Mouse (Mus musculus) lung, adult 2 months (tissue): Measurements from ENCODE around the gene Srebf1. TPM values are rescaled to one million over a fixed set of nuclear protein-coding genes. Genes with fewer than 3 reads are reported as not detected.
A peak's percentile ranks its signal among the peaks of the same experiment; 100 is the strongest.

Source experiments
- DNase-seq: peaks from one replicate; pipeline ENCODE4 v3.0.0; 2022
- H3K4me1 ChIP-seq: fragments of 200-500 bp; 2 replicates; pipeline ENCODE4 v1.6.1; 2011; ENCODE audit warnings: low read length; ENCODE audit not compliant: control insufficient read depth, insufficient read depth
- H3K4me3 ChIP-seq: fragments of 200-500 bp; replicated peaks from 2 replicates; pipeline ENCODE3; 2011; ENCODE audit warnings: low read depth, mild to moderate bottlenecking, control low read depth, low read length; ENCODE audit errors: extremely low read depth
- CTCF ChIP-seq: fragments of 200-500 bp; IDR thresholded peaks from 2 replicates; pipeline ENCODE4 v1.5.1; 2011; ENCODE audit warnings: mild to moderate bottlenecking, low read length, control low read depth; ENCODE audit not compliant: insufficient read depth
- POLR2A ChIP-seq: fragments of 200-500 bp; IDR thresholded peaks from 2 replicates; pipeline ENCODE4 v1.6.1; 2011; ENCODE audit warnings: low read depth, mild to moderate bottlenecking, control low read depth, low read length, borderline replicate concordance; ENCODE audit errors: extremely low read depth
- WGBS: fragments of 180-500 bp; shearing (Covaris S2); methylation state at CpG from one replicate; pipeline ENCODE4 v1.1.7; 2018; 5-methylcytosine and 5-hydroxymethylcytosine counted together
- polyA plus RNA-seq: library from polyadenylated mRNA; depleted of rRNA; stranded (reverse); fragments of >200 nt; gene quantifications from 2 replicates; pipeline ENCODE4 v1.2.3, GENCODE M21; 2012

Gene Srebf1
- polyA plus RNA-seq, 1 experiment = 206 TPM

GRCm38 (mm10) chr11:60225874-60226273, 3.5 kb upstream of the Srebf1 start:
- 77% methylated on average over 1 of the region's 1 CpGs for WGBS
- Histone ChIP-seq H3K4me1 (no peaks in the 10 kb centered on the region), H3K4me3 (no peak overlapping the region)
- no peak for DNase-seq
- TF ChIP-seq POLR2A (no peak), CTCF (no peak)

GRCm38 (mm10) chr11:60224676-60225075, 2.3 kb upstream of the Srebf1 start:
- TF ChIP-seq CTCF = no peak
- TF ChIP-seq POLR2A = no peak
- no peak overlapping the region for H3K4me3 ChIP-seq
- no peak for DNase-seq
- 44% methylated on average over 4 of the region's 4 CpGs for WGBS
- H3K4me1 ChIP-seq = 0 out of 2 replicates have a peak, but pooled peaks cover 2% of the 10 kb centered on the region

GRCm38 (mm10) chr11:60222085-60222468, 304 bp downstream of the Srebf1 start:
- Histone ChIP-seq H3K4me3 (no peak overlapping the region), H3K4me1 (peaks cover 11% of the 10 kb centered on the region; the same call in 1 of the 2 replicates)
- TF ChIP-seq CTCF (no peak), POLR2A (no peak)
- WGBS = 58% methylated on average over 3 of the region's 3 CpGs
- peak; percentile 22 for DNase-seq

- TF ChIP-seq POLR2A (no peak), CTCF (no peak)
- H3K4me3 ChIP-seq = no peak overlapping the region
- whole genome bisulfite sequencing = 81% methylated on average over 6 of the region's 6 CpGs
- peaks cover 15% of the 10 kb centered on the region; the same call in 1 of the 2 replicates for H3K4me1 ChIP-seq
- DNase-seq = no peak
Measured at GRCm38 (mm10) chr11:60221425-60221824, 956 bp downstream of the Srebf1 start.

GRCm38 (mm10) chr11:60220291-60220804, 2.0 kb downstream of the Srebf1 start:
- DNase-seq = peak; percentile 96
- Histone ChIP-seq H3K4me3 (peak overlapping the region; percentile 97), H3K4me1 (peaks cover 15% of the 10 kb centered on the region; the same call in 1 of the 2 replicates)
- TF ChIP-seq POLR2A (peak; percentile 60; the same call in 1 of the 2 replicates), CTCF (no peak)
- under 1% methylated on average over 46 of the region's 46 CpGs for WGBS

GRCm38 (mm10) chr11:60219609-60220008, 2.8 kb downstream of the Srebf1 start:
- peaks cover 15% of the 10 kb centered on the region; the same call in 1 of the 2 replicates for H3K4me1 ChIP-seq
- DNase-seq = peak; percentile 24
- H3K4me3 ChIP-seq = peak overlapping the region; percentile 97
- TF ChIP-seq CTCF (no peak), POLR2A (no peak)
- 7% methylated on average over 8 of the region's 8 CpGs for whole genome bisulfite sequencing

GRCm38 (mm10) chr11:60217467-60217866, 4.9 kb downstream of the Srebf1 start:
- no peak for DNase-seq
- 83% methylated on average over 7 of the region's 7 CpGs for WGBS
- TF ChIP-seq POLR2A (no peak), CTCF (no peak)
- peaks cover 15% of the 10 kb centered on the region; the same call in 1 of the 2 replicates for H3K4me1 ChIP-seq
- no peak overlapping the region for H3K4me3 ChIP-seq

GRCm38 (mm10) chr11:60216671-60217070, 5.7 kb downstream of the Srebf1 start:
- TF ChIP-seq POLR2A = no peak
- no peak for TF ChIP-seq CTCF
- no peak overlapping the region for H3K4me3 ChIP-seq
- no peak for DNase-seq
- WGBS = 81% methylated on average over 1 of the region's 1 CpGs
- H3K4me1 ChIP-seq = peaks cover 17% of the 10 kb centered on the region; the same call in 1 of the 2 replicates

GRCm38 (mm10) chr11:60213266-60213665, 9.1 kb downstream of the Srebf1 start:
- 54% methylated on average over 6 of the region's 6 CpGs for WGBS
- TF ChIP-seq CTCF (no peak), POLR2A (no peak)
- no peak overlapping the region for H3K4me3 ChIP-seq
- no peak for DNase-seq
- H3K4me1 ChIP-seq = peaks cover 23% of the 10 kb centered on the region; the same call in 1 of the 2 replicates

GRCm38 (mm10) chr11:60211761-60212160, 10.6 kb downstream of the Srebf1 start:
- no peak for DNase-seq
- TF ChIP-seq CTCF (no peak), POLR2A (no peak)
- WGBS = 52% methylated on average over 12 of the region's 12 CpGs
- Histone ChIP-seq H3K4me3 (no peak overlapping the region), H3K4me1 (peaks cover 22% of the 10 kb centered on the region; the same call in 1 of the 2 replicates)

- Histone ChIP-seq H3K4me1 (peaks cover 21% of the 10 kb centered on the region; the same call in 1 of the 2 replicates), H3K4me3 (no peak overlapping the region)
- WGBS = 58% methylated on average over 3 of the region's 3 CpGs
- no peak for DNase-seq
- TF ChIP-seq POLR2A (no peak), CTCF (no peak)
Measured at GRCm38 (mm10) chr11:60211152-60211551, 11.2 kb downstream of the Srebf1 start.
